Mouse (Mus musculus) stomach, embryonic 15.5 days (tissue): ENCODE results near the gene AI661453. TPM values are rescaled to one million over a fixed set of nuclear protein-coding genes. Genes with fewer than 3 reads are reported as not detected.
A peak's percentile ranks its signal among the peaks of the same experiment; 100 is the strongest.
"Not testable (repeated sequence)": the region's sequence is repeated elsewhere in the genome, so short reads cannot be mapped to it uniquely, and the experiment has no call there.

Source experiments
- ATAC-seq: fragments of 200-750 bp; cut with Nextera tagmentation; 2 replicates; pipeline ENCODE4 v1.8.0; 2017; ENCODE audit warnings: low read depth, moderate number of reproducible peaks, moderate TSS enrichment; ENCODE audit not compliant: insufficient read depth, low FRiP score
- H3K27ac ChIP-seq: fragments of 300-500 bp; sonication (generic); 2 replicates; pipeline ENCODE4 v1.5.1; 2015; ENCODE audit warnings: mild to moderate bottlenecking, inconsistent platforms
- H3K27me3 ChIP-seq: fragments of 300-500 bp; sonication (generic); replicated peaks from 2 replicates; pipeline ENCODE4 v1.6.1; 2015; ENCODE audit warnings: inconsistent platforms
- H3K36me3 ChIP-seq: fragments of 300-500 bp; sonication (generic); 2 replicates; pipeline ENCODE4 v1.6.1; 2015; ENCODE audit warnings: inconsistent platforms
- H3K4me1 ChIP-seq: fragments of 300-500 bp; sonication (generic); 2 replicates; pipeline ENCODE4 v1.6.1; 2015; ENCODE audit warnings: inconsistent platforms
- H3K4me2 ChIP-seq: fragments of 300-500 bp; sonication (generic); 2 replicates; pipeline ENCODE4 v1.6.1; 2015; ENCODE audit warnings: mild to moderate bottlenecking, inconsistent platforms
- H3K4me3 ChIP-seq: fragments of 300-500 bp; sonication (generic); replicated peaks from 2 replicates; pipeline ENCODE4 v1.5.1; 2015; ENCODE audit warnings: inconsistent platforms
- H3K9ac ChIP-seq: fragments of 300-500 bp; sonication (generic); 2 replicates; pipeline ENCODE4 v1.6.1; 2015; ENCODE audit warnings: inconsistent platforms
- H3K9me3 ChIP-seq: fragments of 300-500 bp; sonication (generic); 2 replicates; pipeline ENCODE4 v1.6.1; 2016; ENCODE audit warnings: inconsistent platforms
- WGBS: fragments of 180-500 bp; shearing (Covaris S2); methylation state at CpG from one replicate; pipeline ENCODE4 v1.1.7; 2015; 5-methylcytosine and 5-hydroxymethylcytosine counted together
- polyA plus RNA-seq: library from polyadenylated mRNA; unstranded; fragments of >200 nt; fragmentation: Nextera tagmentation; extraction: Ambion mirVana; gene quantifications from 2 replicates; pipeline ENCODE4 v1.2.1, GENCODE M21; 2015

Gene AI661453
- polyA plus RNA-seq, 1 experiment from 2014 or later, result 3.5 TPM

DNA sequence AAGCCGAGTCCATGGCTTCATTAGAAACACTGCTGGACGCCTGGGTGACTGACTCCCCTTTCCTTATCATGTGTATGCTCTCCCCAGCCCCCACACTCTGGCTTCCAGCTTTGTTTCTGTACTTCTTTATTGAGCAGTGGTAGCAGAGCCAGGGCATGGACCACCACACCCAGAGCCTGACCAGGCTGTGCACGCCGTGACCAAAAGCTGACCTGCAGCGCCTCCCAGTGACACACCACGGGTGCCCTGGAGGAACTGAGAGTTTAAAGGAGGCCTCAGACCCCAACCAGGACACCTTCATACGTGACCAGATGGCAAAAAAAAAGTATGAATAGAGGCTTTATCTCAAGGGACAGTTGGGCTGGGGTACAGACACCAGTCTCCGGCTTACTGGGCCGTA lies 54.4 kb downstream of the AI661453 start:
- H3K27ac ChIP-seq, result no peak overlapping the region
- H3K36me3 ChIP-seq, result peaks cover 67% of the 10 kb centered on the region
- H3K9ac ChIP-seq, result no peak overlapping the region
- no peak overlapping the region for H3K4me2 ChIP-seq
- no peak for ATAC-seq
- H3K4me3 ChIP-seq, result no peak overlapping the region
- 72% methylated on average over 9 of the region's 9 CpGs for WGBS
- no peaks in the 10 kb centered on the region for H3K27me3 ChIP-seq
- peaks cover 6% of the 10 kb centered on the region for H3K4me1 ChIP-seq
- no peaks in the 10 kb centered on the region for H3K9me3 ChIP-seq

DNA sequence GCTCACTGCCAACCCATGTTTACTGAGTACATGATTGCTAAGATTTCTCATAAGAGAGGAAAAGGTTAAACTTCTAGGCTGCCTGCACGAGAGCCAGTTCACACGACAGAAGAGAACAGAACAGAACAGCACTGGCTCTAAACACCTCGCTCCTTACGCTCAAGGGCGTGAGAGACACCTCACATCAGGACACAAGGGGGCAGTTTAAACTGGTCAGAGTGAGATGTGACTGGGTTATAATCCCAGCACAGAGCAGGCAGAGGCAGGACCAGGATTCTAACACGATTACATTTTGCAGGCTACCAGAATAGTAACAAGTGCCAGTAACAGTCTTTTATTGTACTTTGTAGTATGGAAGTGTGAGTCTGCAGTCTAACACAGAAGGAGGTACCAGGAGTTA lies 56.3 kb downstream of the AI661453 start:
- Histone ChIP-seq H3K4me3 (no peak overlapping the region), H3K9ac (no peak overlapping the region), H3K4me1 (no peaks in the 10 kb centered on the region), H3K27ac (no peak overlapping the region), H3K36me3 (peaks cover 79% of the 10 kb centered on the region), H3K9me3 (no peaks in the 10 kb centered on the region), H3K4me2 (no peak overlapping the region), H3K27me3 (no peaks in the 10 kb centered on the region)
- no peak for ATAC-seq
- WGBS, result 80% methylated on average over 6 of the region's 6 CpGs

GRCm38 (mm10) chr17:47493653-47494052 lies 57.2 kb downstream of the AI661453 start:
- Histone ChIP-seq H3K4me2 (no peak overlapping the region), H3K4me1 (no peaks in the 10 kb centered on the region), H3K27ac (no peak overlapping the region), H3K9me3 (no peaks in the 10 kb centered on the region), H3K9ac (no peak overlapping the region), H3K27me3 (no peaks in the 10 kb centered on the region), H3K4me3 (no peak overlapping the region), H3K36me3 (peaks cover 82% of the 10 kb centered on the region)
- no peak for ATAC-seq
- 81% methylated on average over 6 of the region's 6 CpGs for WGBS

GRCm38 (mm10) chr17:47494132-47494531 lies 57.7 kb downstream of the AI661453 start:
- no peaks in the 10 kb centered on the region for H3K4me1 ChIP-seq
- WGBS, result 89% methylated on average over 11 of the region's 11 CpGs
- no peak overlapping the region for H3K4me2 ChIP-seq
- H3K4me3 ChIP-seq, result no peak overlapping the region
- no peaks in the 10 kb centered on the region for H3K9me3 ChIP-seq
- H3K27me3 ChIP-seq, result no peaks in the 10 kb centered on the region
- no peak overlapping the region for H3K27ac ChIP-seq
- no peak for ATAC-seq
- no peak overlapping the region for H3K9ac ChIP-seq
- H3K36me3 ChIP-seq, result peaks cover 78% of the 10 kb centered on the region

- Histone ChIP-seq H3K36me3 (peaks cover 17% of the 10 kb centered on the region), H3K4me3 (peak overlapping the region; percentile 90), H3K27ac (peak overlapping the region; percentile 92), H3K9ac (peak overlapping the region; percentile 86; the same call in 1 of the 2 replicates), H3K9me3 (no peaks in the 10 kb centered on the region), H3K4me2 (peak overlapping the region; percentile 89), H3K4me1 (peaks cover 25% of the 10 kb centered on the region), H3K27me3 (no peaks in the 10 kb centered on the region)
- no peak for ATAC-seq
- WGBS, result 5% methylated on average over 11 of the region's 11 CpGs
Observed at GRCm38 (mm10) chr17:47501531-47501930, 65.1 kb downstream of the AI661453 start.

GRCm38 (mm10) chr17:47501946-47502706 lies 65.7 kb downstream of the AI661453 start, which contains the start of gene Taf8:
TSS of gene Taf8 (minus strand) at chr17:47502292.
- ATAC-seq, result peak; percentile 93
- Histone ChIP-seq H3K4me1 (peaks cover 25% of the 10 kb centered on the region), H3K9ac (peak within 1 kb of the TSS; percentile 86), H3K9me3 (no peaks in the 10 kb centered on the region), H3K4me2 (peak within 1 kb of the TSS; percentile 89), H3K27me3 (no peaks in the 10 kb centered on the region), H3K27ac (peak within 1 kb of the TSS; percentile 92), H3K36me3 (peaks cover 13% of the 10 kb centered on the region), H3K4me3 (peak within 1 kb of the TSS; percentile 90)
- 1% methylated on average over 40 of the region's 40 CpGs for WGBS

GRCm38 (mm10) chr17:47502707-47503045 lies 66.3 kb downstream of the AI661453 start:
- 75% methylated on average over 6 of the region's 6 CpGs for WGBS
- not testable (repeated sequence) for H3K36me3 ChIP-seq, ATAC-seq, H3K9me3 ChIP-seq, H3K9ac ChIP-seq, H3K27me3 ChIP-seq
- H3K27ac ChIP-seq, result peak overlapping the region; percentile 57; the same call in 1 of the 2 replicates
- peaks cover 31% of the 10 kb centered on the region for H3K4me1 ChIP-seq
- H3K4me3 ChIP-seq, result peak overlapping the region; percentile 90
- peak overlapping the region; percentile 89 for H3K4me2 ChIP-seq

DNA sequence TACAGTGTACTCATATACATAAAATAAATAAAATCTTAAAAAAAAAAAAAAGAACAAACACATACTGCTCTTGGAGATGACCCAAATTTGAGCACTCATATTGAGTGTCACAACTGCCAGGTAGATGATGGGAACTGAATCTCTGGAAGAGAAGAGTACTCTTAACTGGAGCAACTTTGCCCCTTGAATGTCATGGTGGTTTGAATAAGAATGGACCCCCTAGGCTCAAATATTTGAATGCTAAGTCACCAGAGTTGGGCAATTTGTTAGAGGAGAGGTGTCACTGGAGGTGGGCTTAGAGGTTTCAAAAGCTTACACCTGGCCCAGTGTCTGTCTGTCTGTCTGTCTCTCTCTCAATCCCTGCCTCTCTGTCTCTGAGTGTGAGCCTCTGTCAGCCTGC lies 67.3 kb downstream of the AI661453 start:
- H3K4me1 ChIP-seq, result peaks cover 37% of the 10 kb centered on the region
- H3K27me3 ChIP-seq, result no peaks in the 10 kb centered on the region
- no peak overlapping the region for H3K4me3 ChIP-seq
- 0 out of 2 replicates have a peak, but pooled peaks cover 2% of the 10 kb centered on the region for H3K36me3 ChIP-seq
- no peak overlapping the region for H3K9ac ChIP-seq
- H3K27ac ChIP-seq, result no peak overlapping the region
- no peak for ATAC-seq
- no peaks in the 10 kb centered on the region for H3K9me3 ChIP-seq
- no peak overlapping the region for H3K4me2 ChIP-seq

DNA sequence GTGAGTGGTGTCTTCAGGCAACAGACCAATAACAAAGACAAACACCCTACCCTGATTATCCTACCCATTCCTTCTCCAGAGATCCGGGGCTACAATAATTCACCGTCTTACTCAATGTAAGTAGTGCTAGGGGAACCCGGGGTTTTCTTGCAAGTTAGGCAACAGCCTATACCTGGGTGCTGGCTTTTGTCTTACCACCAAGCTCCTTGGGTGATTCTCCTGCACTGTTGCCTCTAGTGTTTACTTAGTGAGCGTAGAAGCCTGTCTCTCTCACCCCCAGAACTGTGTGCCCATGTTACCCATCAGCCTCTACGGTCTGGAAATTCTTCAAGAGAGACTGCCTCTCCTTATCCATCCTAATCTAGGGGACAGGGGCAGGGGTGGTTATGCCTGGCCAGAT lies 67.8 kb downstream of the AI661453 start:
- Histone ChIP-seq H3K36me3 (0 out of 2 replicates have a peak, but pooled peaks cover 2% of the 10 kb centered on the region), H3K4me3 (peak overlapping the region; percentile 39), H3K27me3 (no peaks in the 10 kb centered on the region), H3K4me1 (peaks cover 37% of the 10 kb centered on the region), H3K9ac (no peak overlapping the region), H3K27ac (peak overlapping the region; percentile 70), H3K9me3 (no peaks in the 10 kb centered on the region), H3K4me2 (peak overlapping the region; percentile 67)
- 52% methylated on average over 5 of the region's 5 CpGs for WGBS
- no peak for ATAC-seq

DNA sequence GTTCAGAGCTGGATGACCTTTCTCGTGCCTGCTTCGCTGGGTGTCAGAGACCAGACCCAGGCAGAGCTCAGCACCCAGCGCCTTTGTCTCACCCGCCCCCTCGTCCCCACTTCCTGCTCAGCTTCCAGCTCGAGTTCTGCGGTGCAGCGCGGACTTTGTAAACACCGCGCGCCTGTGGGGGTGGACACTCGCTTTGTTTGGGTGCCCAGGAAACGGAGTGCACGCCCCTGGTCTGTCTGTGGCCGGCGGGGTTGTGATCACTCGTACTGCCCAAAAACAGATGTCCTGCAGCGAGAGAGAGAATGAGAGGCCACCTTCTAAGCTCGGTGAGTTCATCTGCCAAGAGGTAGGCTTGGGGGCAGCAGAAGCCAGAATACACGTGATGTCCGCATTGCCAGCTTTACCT lies 68.5 kb downstream of the AI661453 start, which contains the start of gene Ccnd3:
Gene Ccnd3, plus strand, starts transcription at position 111 of the 406 bp plus-strand sequence.
- H3K4me1 ChIP-seq, result peaks cover 37% of the 10 kb centered on the region
- ATAC-seq, result peak; percentile 11; the same call in 1 of the 2 replicates
- under 1% methylated on average over 22 of the region's 22 CpGs for WGBS
- no peaks in the 10 kb centered on the region for H3K36me3 ChIP-seq
- H3K4me3 ChIP-seq, result peak within 1 kb of the TSS; percentile 39
- peak within 1 kb of the TSS; percentile 70 for H3K27ac ChIP-seq
- 0 out of 2 replicates have a peak within 1 kb of the TSS, but pooled peaks have one; percentile 9 for H3K9ac ChIP-seq
- H3K27me3 ChIP-seq, result no peaks in the 10 kb centered on the region
- H3K9me3 ChIP-seq, result no peaks in the 10 kb centered on the region
- peak within 1 kb of the TSS; percentile 67 for H3K4me2 ChIP-seq

GRCm38 (mm10) chr17:47505566-47505965 lies 69.2 kb downstream of the AI661453 start:
- peak overlapping the region; percentile 67 for H3K4me2 ChIP-seq
- peaks cover 37% of the 10 kb centered on the region for H3K4me1 ChIP-seq
- WGBS, result 56% methylated on average over 2 of the region's 2 CpGs
- no peaks in the 10 kb centered on the region for H3K9me3 ChIP-seq
- H3K4me3 ChIP-seq, result peak overlapping the region; percentile 39
- H3K9ac ChIP-seq, result 0 out of 2 replicates have a peak overlapping the region, but pooled peaks have one; percentile 9
- no peaks in the 10 kb centered on the region for H3K36me3 ChIP-seq
- ATAC-seq, result no peak
- H3K27me3 ChIP-seq, result no peaks in the 10 kb centered on the region
- peak overlapping the region; percentile 70 for H3K27ac ChIP-seq

- H3K4me1 ChIP-seq, result peaks cover 38% of the 10 kb centered on the region
- no peak overlapping the region for H3K27ac ChIP-seq
- no peak overlapping the region for H3K4me3 ChIP-seq
- no peak overlapping the region for H3K9ac ChIP-seq
- peak overlapping the region; percentile 67 for H3K4me2 ChIP-seq
- WGBS, result 88% methylated on average over 1 of the region's 1 CpGs
- no peaks in the 10 kb centered on the region for H3K36me3 ChIP-seq
- ATAC-seq, result no peak
- H3K27me3 ChIP-seq, result no peaks in the 10 kb centered on the region
- no peaks in the 10 kb centered on the region for H3K9me3 ChIP-seq
Observed at GRCm38 (mm10) chr17:47506042-47506441, 69.6 kb downstream of the AI661453 start.
